Mouse (Mus musculus) small intestine, adult 2 months (tissue): Measurements from ENCODE around the gene Rbms1.

Experiments
- CTCF ChIP-seq: fragments of 200-500 bp; IDR thresholded peaks from 2 replicates; pipeline ENCODE4 v1.5.1; 2012; ENCODE audit warnings: low read depth, mild to moderate bottlenecking, control low read depth, inconsistent platforms, low read length, moderate library complexity, mixed read lengths; ENCODE audit not compliant: insufficient replicate concordance, insufficient read length; ENCODE audit errors: extremely low read depth
- POLR2A ChIP-seq: fragments of 200-500 bp; IDR thresholded peaks from 2 replicates; pipeline ENCODE4 v1.6.1; 2012; ENCODE audit warnings: low read depth, mild to moderate bottlenecking, control low read depth, inconsistent platforms, low read length, moderate library complexity

GRCm38 (mm10) chr2:60882202-60883042 is 80.6 kb downstream of the Rbms1 start:
- no peak for TF ChIP-seq CTCF
- TF ChIP-seq POLR2A, result no peak
